Mouse (Mus musculus) heart, postnatal 0 days (tissue): ENCODE results near the gene Vezt.

Source experiments
- CTCF ChIP-seq: IDR thresholded peaks from 2 replicates; pipeline ENCODE4 v1.5.1; 2016; ENCODE audit warnings: antibody characterized with exemption, control low read depth, low read depth
- EP300 ChIP-seq: IDR thresholded peaks from 2 replicates; pipeline ENCODE4 v1.6.1; 2016; ENCODE audit warnings: antibody characterized with exemption, low read depth

DNA sequence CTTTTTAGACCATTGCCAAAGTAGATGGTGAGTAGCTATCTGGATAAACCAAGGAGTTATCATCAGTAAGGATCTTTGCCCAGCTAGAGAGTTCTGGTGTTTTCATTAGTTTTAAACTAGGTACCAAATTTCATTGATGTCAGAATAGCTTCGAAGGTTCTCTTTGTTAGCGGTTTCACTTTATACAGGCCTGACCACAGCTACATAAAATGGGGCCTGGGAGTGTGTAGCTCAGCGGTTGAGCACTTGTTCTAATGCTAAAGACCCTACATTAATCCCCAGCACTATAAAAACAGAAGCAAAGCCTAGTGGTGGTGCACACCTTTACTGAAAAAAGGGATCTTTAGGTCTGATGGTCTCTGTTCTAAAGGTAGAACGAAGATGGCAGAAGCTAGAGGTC lies 145.1 kb downstream of the Vezt start:
- TF ChIP-seq CTCF (no peak), EP300 (no peak)
